Mouse (Mus musculus): ENCODE measurements around the gene Wrnip1.

DNA sequence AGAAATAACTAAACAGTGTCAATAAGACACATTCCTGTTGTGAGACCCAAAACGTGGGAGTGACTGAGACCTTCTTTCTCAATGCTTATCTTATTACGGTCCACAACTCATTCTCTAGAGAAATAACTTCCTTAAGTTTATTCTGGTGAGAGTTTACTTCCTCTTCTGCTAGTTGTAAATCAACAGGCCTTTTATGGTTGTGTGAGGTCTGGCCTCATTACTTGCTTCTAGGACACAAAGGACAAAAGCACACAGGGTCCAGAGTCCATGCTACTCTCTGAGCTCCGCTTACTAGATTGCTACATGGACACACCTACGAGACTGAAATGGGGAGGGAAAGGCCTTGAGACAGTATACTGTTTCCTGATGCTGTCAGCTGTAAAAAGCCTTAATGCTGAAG, 47.3 kb downstream of the Wrnip1 start:
- TF ChIP-seq CTCF (IDR thresholded peaks at IDR 0.05; ENCODE audit: low read depth) (no peak), EP300 (IDR thresholded peaks at IDR 0.05; ENCODE audit: low read depth) (no peak)

Data from heart, postnatal 0 days (tissue).